Mouse (Mus musculus): ENCODE data around the gene Asb18. TPM values are rescaled to one million over a fixed set of nuclear protein-coding genes. Genes with fewer than 3 reads are reported as not detected.

Asb18 gene
- total RNA-seq, 1 experiment, result not detected

DNA sequence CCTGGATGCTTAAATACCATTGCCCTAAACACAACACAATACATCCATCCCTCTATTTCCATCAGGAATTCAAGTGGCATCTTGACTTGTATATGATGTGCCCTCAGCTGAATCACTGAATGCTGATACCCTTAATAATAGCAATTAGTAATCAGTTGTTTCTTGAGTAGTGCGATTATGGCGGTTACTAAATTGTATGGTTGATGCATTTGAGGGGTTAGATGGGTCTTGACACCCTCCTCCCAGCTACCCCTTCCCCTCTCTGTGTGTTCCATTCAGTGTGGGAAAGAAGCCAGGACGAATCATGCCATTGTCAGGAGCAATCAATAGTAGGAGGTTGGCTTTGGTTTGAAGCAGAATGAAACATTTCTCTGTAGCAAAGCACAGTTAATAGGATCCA is 5.3 kb downstream of the Asb18 start:
- no peak for DNase-seq (ENCODE audit: low read depth, low spot score)
- in situ Hi-C loops (cut with MboI; ENCODE audit: low sequenced_read_pairs in 2 of 2, unreplicated experiment in 2 of 2), result no loop called here
- Histone ChIP-seq H3K36me3 (ENCODE audit: control insufficient read depth, insufficient read depth, low read length, poor library complexity, severe bottlenecking) (no peaks in the 10 kb centered on the region), H3K27ac (ENCODE audit: insufficient read depth, low read depth, low read length, poor library complexity, severe bottlenecking) (no peak overlapping the region), H3K4me1 (ENCODE audit: control insufficient read depth in 2 of 2, insufficient read depth in 2 of 2, low read length in 2 of 2, poor library complexity in 1 of 2) (no peaks in the 10 kb centered on the region), H3K4me3 (ENCODE audit: insufficient read depth in 1 of 2, low read depth in 1 of 2, low read length in 2 of 2, poor library complexity in 1 of 2, severe bottlenecking in 1 of 2) (no peak overlapping the region), H3K9ac (ENCODE audit: insufficient read depth, low read depth, low read length, poor library complexity, severe bottlenecking) (no peak overlapping the region), H3K9me3 (ENCODE audit: control insufficient read depth, insufficient read depth, low read depth, low read length) (no peaks in the 10 kb centered on the region)
- TF ChIP-seq HCFC1 (IDR thresholded peaks at IDR 0.05; ENCODE audit: borderline replicate concordance, insufficient read depth, low read length), result no peak
- no peak for TF ChIP-seq MAFK (IDR thresholded peaks at IDR 0.05; ENCODE audit: insufficient read depth, low read depth, low read length)
- no peak for TF ChIP-seq ZC3H11A (IDR thresholded peaks at IDR 0.05; ENCODE audit: borderline replicate concordance, low read depth, low read length)
- TF ChIP-seq ZNF384 (IDR thresholded peaks at IDR 0.05; ENCODE audit: low read depth, low read length), result no peak
- TF ChIP-seq CHD2 (IDR thresholded peaks at IDR 0.05; ENCODE audit: low read depth, low read length), result no peak

GRCm38 (mm10) chr1:90006666-90007065 is 7.8 kb downstream of the Asb18 start:
- no peak for TF ChIP-seq HCFC1 (IDR thresholded peaks at IDR 0.05; ENCODE audit: borderline replicate concordance, insufficient read depth, low read length)
- TF ChIP-seq ZNF384 (IDR thresholded peaks at IDR 0.05; ENCODE audit: low read depth, low read length), result no peak
- no peak for TF ChIP-seq MAFK (IDR thresholded peaks at IDR 0.05; ENCODE audit: insufficient read depth, low read depth, low read length)
- no peak for TF ChIP-seq ZC3H11A (IDR thresholded peaks at IDR 0.05; ENCODE audit: borderline replicate concordance, low read depth, low read length)
- TF ChIP-seq CHD2 (IDR thresholded peaks at IDR 0.05; ENCODE audit: low read depth, low read length), result no peak
- Histone ChIP-seq H3K9ac (ENCODE audit: insufficient read depth, low read depth, low read length, poor library complexity, severe bottlenecking) (no peak overlapping the region), H3K27ac (ENCODE audit: insufficient read depth, low read depth, low read length, poor library complexity, severe bottlenecking) (no peak overlapping the region), H3K4me1 (ENCODE audit: control insufficient read depth in 2 of 2, insufficient read depth in 2 of 2, low read length in 2 of 2, poor library complexity in 1 of 2) (peaks cover 0 to 4% of the 10 kb centered on the region in 2 experiments; a peak in 1 of 4 replicates), H3K4me3 (ENCODE audit: insufficient read depth in 1 of 2, low read depth in 1 of 2, low read length in 2 of 2, poor library complexity in 1 of 2, severe bottlenecking in 1 of 2) (no peak overlapping the region), H3K9me3 (ENCODE audit: control insufficient read depth, insufficient read depth, low read depth, low read length) (no peaks in the 10 kb centered on the region), H3K36me3 (ENCODE audit: control insufficient read depth, insufficient read depth, low read length, poor library complexity, severe bottlenecking) (no peaks in the 10 kb centered on the region)
- no peak for DNase-seq (ENCODE audit: low read depth, low spot score)
- in situ Hi-C loops (cut with MboI; ENCODE audit: low sequenced_read_pairs in 2 of 2, unreplicated experiment in 2 of 2), result no loop called here

DNA sequence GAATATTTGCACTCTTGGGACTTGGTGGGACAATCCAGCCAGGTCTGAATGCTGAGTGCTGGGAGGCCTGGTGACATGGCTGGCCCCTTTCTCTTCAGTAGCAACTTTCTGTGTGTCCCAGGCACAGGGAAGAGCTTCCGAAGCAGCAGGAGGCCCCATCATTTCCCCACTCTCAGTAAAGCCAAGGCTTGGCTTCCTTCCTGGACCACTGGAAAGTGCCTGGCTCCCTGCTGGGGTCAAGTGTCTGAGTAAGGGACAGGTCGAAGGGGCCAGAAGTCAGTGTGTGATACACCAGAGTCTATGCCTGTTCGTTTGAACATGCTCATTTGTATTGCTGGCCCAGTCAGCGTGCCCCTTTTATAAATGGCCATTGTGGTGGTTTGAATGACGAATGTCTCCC is 13.5 kb downstream of the Asb18 start:
- no peaks in the 10 kb centered on the region for H3K9me3 ChIP-seq (ENCODE audit: control insufficient read depth, insufficient read depth, low read depth, low read length)
- H3K9ac ChIP-seq (ENCODE audit: insufficient read depth, low read depth, low read length, poor library complexity, severe bottlenecking), result no peak overlapping the region
- no peak for DNase-seq (ENCODE audit: low read depth, low spot score)
- H3K4me1 ChIP-seq (ENCODE audit: control insufficient read depth in 2 of 2, insufficient read depth in 2 of 2, low read length in 2 of 2, poor library complexity in 1 of 2), result peaks cover 0 to 4% of the 10 kb centered on the region in 2 experiments; a peak in 1 of 4 replicates
- H3K4me3 ChIP-seq (ENCODE audit: insufficient read depth in 1 of 2, low read depth in 1 of 2, low read length in 2 of 2, poor library complexity in 1 of 2, severe bottlenecking in 1 of 2), result no peak overlapping the region
- no peaks in the 10 kb centered on the region for H3K36me3 ChIP-seq (ENCODE audit: control insufficient read depth, insufficient read depth, low read length, poor library complexity, severe bottlenecking)
- H3K27ac ChIP-seq (ENCODE audit: insufficient read depth, low read depth, low read length, poor library complexity, severe bottlenecking), result no peak overlapping the region
- in situ Hi-C loops (cut with MboI; ENCODE audit: low sequenced_read_pairs in 2 of 2, unreplicated experiment in 2 of 2), result no loop called here
- TF ChIP-seq MAFK (IDR thresholded peaks at IDR 0.05; ENCODE audit: insufficient read depth, low read depth, low read length), result no peak
- no peak for TF ChIP-seq HCFC1 (IDR thresholded peaks at IDR 0.05; ENCODE audit: borderline replicate concordance, insufficient read depth, low read length)
- no peak for TF ChIP-seq ZNF384 (IDR thresholded peaks at IDR 0.05; ENCODE audit: low read depth, low read length)
- no peak for TF ChIP-seq CHD2 (IDR thresholded peaks at IDR 0.05; ENCODE audit: low read depth, low read length)
- no peak for TF ChIP-seq ZC3H11A (IDR thresholded peaks at IDR 0.05; ENCODE audit: borderline replicate concordance, low read depth, low read length)

GRCm38 (mm10) chr1:89999858-90000257 is 14.6 kb downstream of the Asb18 start:
- Histone ChIP-seq H3K9me3 (ENCODE audit: control insufficient read depth, insufficient read depth, low read depth, low read length) (no peaks in the 10 kb centered on the region), H3K36me3 (ENCODE audit: control insufficient read depth, insufficient read depth, low read length, poor library complexity, severe bottlenecking) (no peaks in the 10 kb centered on the region), H3K4me3 (ENCODE audit: insufficient read depth in 1 of 2, low read depth in 1 of 2, low read length in 2 of 2, poor library complexity in 1 of 2, severe bottlenecking in 1 of 2) (no peak overlapping the region), H3K27ac (ENCODE audit: insufficient read depth, low read depth, low read length, poor library complexity, severe bottlenecking) (no peak overlapping the region), H3K9ac (ENCODE audit: insufficient read depth, low read depth, low read length, poor library complexity, severe bottlenecking) (no peak overlapping the region), H3K4me1 (ENCODE audit: control insufficient read depth in 2 of 2, insufficient read depth in 2 of 2, low read length in 2 of 2, poor library complexity in 1 of 2) (peaks cover 0 to 4% of the 10 kb centered on the region in 2 experiments; a peak in 1 of 4 replicates)
- in situ Hi-C loops (cut with MboI; ENCODE audit: low sequenced_read_pairs in 2 of 2, unreplicated experiment in 2 of 2), result no loop called here
- TF ChIP-seq ZC3H11A (IDR thresholded peaks at IDR 0.05; ENCODE audit: borderline replicate concordance, low read depth, low read length) (no peak), HCFC1 (IDR thresholded peaks at IDR 0.05; ENCODE audit: borderline replicate concordance, insufficient read depth, low read length) (no peak), MAFK (IDR thresholded peaks at IDR 0.05; ENCODE audit: insufficient read depth, low read depth, low read length) (no peak), CHD2 (IDR thresholded peaks at IDR 0.05; ENCODE audit: low read depth, low read length) (no peak), ZNF384 (IDR thresholded peaks at IDR 0.05; ENCODE audit: low read depth, low read length) (no peak)
- DNase-seq (ENCODE audit: low read depth, low spot score), result no peak

DNA sequence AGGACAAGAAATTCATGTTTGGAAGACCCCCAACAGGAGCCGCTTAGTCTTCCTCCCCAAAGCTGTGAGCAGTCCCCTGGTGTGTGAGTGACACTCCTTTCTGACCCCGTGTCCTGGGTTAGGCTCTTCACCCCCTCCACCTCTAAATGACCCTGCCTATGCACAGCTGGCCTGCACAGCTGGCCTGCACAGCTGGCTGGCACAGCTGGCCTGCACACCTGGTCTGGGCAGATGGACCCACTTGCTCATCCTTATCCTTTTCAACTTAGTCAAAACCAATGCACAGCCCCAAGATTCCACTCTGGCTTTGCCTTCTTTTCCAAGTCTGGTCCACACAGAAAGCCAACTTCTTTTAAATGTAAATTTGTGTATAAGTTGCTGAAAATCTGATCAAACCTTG is 15.8 kb downstream of the Asb18 start:
- Histone ChIP-seq H3K4me3 (ENCODE audit: insufficient read depth in 1 of 2, low read depth in 1 of 2, low read length in 2 of 2, poor library complexity in 1 of 2, severe bottlenecking in 1 of 2) (no peak overlapping the region), H3K36me3 (ENCODE audit: control insufficient read depth, insufficient read depth, low read length, poor library complexity, severe bottlenecking) (no peaks in the 10 kb centered on the region), H3K9ac (ENCODE audit: insufficient read depth, low read depth, low read length, poor library complexity, severe bottlenecking) (no peak overlapping the region), H3K4me1 (ENCODE audit: control insufficient read depth in 2 of 2, insufficient read depth in 2 of 2, low read length in 2 of 2, poor library complexity in 1 of 2) (peaks cover 0 to 4% of the 10 kb centered on the region in 2 experiments; a peak in 1 of 4 replicates), H3K27ac (ENCODE audit: insufficient read depth, low read depth, low read length, poor library complexity, severe bottlenecking) (no peak overlapping the region), H3K9me3 (ENCODE audit: control insufficient read depth, insufficient read depth, low read depth, low read length) (no peaks in the 10 kb centered on the region)
- TF ChIP-seq MAFK (IDR thresholded peaks at IDR 0.05; ENCODE audit: insufficient read depth, low read depth, low read length) (no peak), CHD2 (IDR thresholded peaks at IDR 0.05; ENCODE audit: low read depth, low read length) (no peak), ZNF384 (IDR thresholded peaks at IDR 0.05; ENCODE audit: low read depth, low read length) (no peak), HCFC1 (IDR thresholded peaks at IDR 0.05; ENCODE audit: borderline replicate concordance, insufficient read depth, low read length) (no peak), ZC3H11A (IDR thresholded peaks at IDR 0.05; ENCODE audit: borderline replicate concordance, low read depth, low read length) (no peak)
- in situ Hi-C loops (cut with MboI; ENCODE audit: low sequenced_read_pairs in 2 of 2, unreplicated experiment in 2 of 2), result no loop called here
- no peak for DNase-seq (ENCODE audit: low read depth, low spot score)

Measured in ES-E14 (cell line).